Mouse (Mus musculus): ENCODE results near the gene Ssr2. TPM values are rescaled to one million over a fixed set of nuclear protein-coding genes. Genes with fewer than 3 reads are reported as not detected.

The Ssr2 gene
- polyA plus RNA-seq, 1 experiment from 2014 or later: 384 TPM

- no peaks in the 10 kb centered on the region for H3K27me3 ChIP-seq (replicated peaks; ENCODE audit: insufficient read depth, low read length)
- TF ChIP-seq EP300 (IDR thresholded peaks at IDR 0.05) (no peak), CTCF (IDR thresholded peaks at IDR 0.05) (no peak)
- ATAC-seq: no peak
- H3K9ac ChIP-seq (replicated peaks; ENCODE audit: low read depth): no peak overlapping the region
- no peaks in the 10 kb centered on the region for H3K9me3 ChIP-seq (ENCODE audit: low read length)
- H3K4me1 ChIP-seq (ENCODE audit: insufficient read depth, low read depth, low read length): peaks cover 15% of the 10 kb centered on the region; the same call in 1 of the 2 replicates
- H3K4me3 ChIP-seq (ENCODE audit: low read depth, low read length): no peak overlapping the region
- H3K36me3 ChIP-seq (ENCODE audit: insufficient read depth, low read length): no peaks in the 10 kb centered on the region
- 58% methylated on average over 3 of the region's 3 CpGs for WGBS
- DNase-seq (ENCODE audit: low spot score): no peak
- H3K4me2 ChIP-seq (replicated peaks; ENCODE audit: low read depth, low read length): no peak overlapping the region
- no peak overlapping the region for H3K27ac ChIP-seq (ENCODE audit: low read length)
Observed at GRCm38 (mm10) chr3:88535005-88535404, 40.7 kb upstream of the Ssr2 start.

GRCm38 (mm10) chr3:88535527-88535926 is 40.1 kb upstream of the Ssr2 start:
- H3K36me3 ChIP-seq (ENCODE audit: insufficient read depth, low read length): no peaks in the 10 kb centered on the region
- ATAC-seq (no peak), DNase-seq (ENCODE audit: low spot score) (no peak)
- H3K4me3 ChIP-seq (ENCODE audit: low read depth, low read length): no peak overlapping the region
- H3K27me3 ChIP-seq (replicated peaks; ENCODE audit: insufficient read depth, low read length): no peaks in the 10 kb centered on the region
- H3K4me2 ChIP-seq (replicated peaks; ENCODE audit: low read depth, low read length): no peak overlapping the region
- WGBS: 77% methylated on average over 4 of the region's 4 CpGs
- H3K9ac ChIP-seq (replicated peaks; ENCODE audit: low read depth): no peak overlapping the region
- TF ChIP-seq EP300 (IDR thresholded peaks at IDR 0.05): no peak
- TF ChIP-seq CTCF (IDR thresholded peaks at IDR 0.05): no peak
- no peak overlapping the region for H3K27ac ChIP-seq (ENCODE audit: low read length)
- H3K4me1 ChIP-seq (ENCODE audit: insufficient read depth, low read depth, low read length): peaks cover 15% of the 10 kb centered on the region; the same call in 1 of the 2 replicates
- H3K9me3 ChIP-seq (ENCODE audit: low read length): no peaks in the 10 kb centered on the region

GRCm38 (mm10) chr3:88536103-88536930 is 39.4 kb upstream of the Ssr2 start:
- Histone ChIP-seq H3K9ac (replicated peaks; ENCODE audit: low read depth) (peak overlapping the region; percentile 29), H3K4me3 (ENCODE audit: low read depth, low read length) (peak overlapping the region; percentile 52), H3K27me3 (replicated peaks; ENCODE audit: insufficient read depth, low read length) (no peaks in the 10 kb centered on the region), H3K4me2 (replicated peaks; ENCODE audit: low read depth, low read length) (peak overlapping the region; percentile 79), H3K27ac (ENCODE audit: low read length) (peak overlapping the region; percentile 61), H3K36me3 (ENCODE audit: insufficient read depth, low read length) (no peaks in the 10 kb centered on the region), H3K9me3 (ENCODE audit: low read length) (no peaks in the 10 kb centered on the region), H3K4me1 (ENCODE audit: insufficient read depth, low read depth, low read length) (peaks cover 15% of the 10 kb centered on the region; the same call in 1 of the 2 replicates)
- DNase-seq (ENCODE audit: low spot score): peak; percentile 92
- peak; percentile 83 for ATAC-seq
- TF ChIP-seq CTCF (IDR thresholded peaks at IDR 0.05) (peak; percentile 6; the same call in 1 of the 2 replicates), EP300 (IDR thresholded peaks at IDR 0.05) (no peak)
- 6% methylated on average over 61 of the region's 64 CpGs for WGBS

DNA sequence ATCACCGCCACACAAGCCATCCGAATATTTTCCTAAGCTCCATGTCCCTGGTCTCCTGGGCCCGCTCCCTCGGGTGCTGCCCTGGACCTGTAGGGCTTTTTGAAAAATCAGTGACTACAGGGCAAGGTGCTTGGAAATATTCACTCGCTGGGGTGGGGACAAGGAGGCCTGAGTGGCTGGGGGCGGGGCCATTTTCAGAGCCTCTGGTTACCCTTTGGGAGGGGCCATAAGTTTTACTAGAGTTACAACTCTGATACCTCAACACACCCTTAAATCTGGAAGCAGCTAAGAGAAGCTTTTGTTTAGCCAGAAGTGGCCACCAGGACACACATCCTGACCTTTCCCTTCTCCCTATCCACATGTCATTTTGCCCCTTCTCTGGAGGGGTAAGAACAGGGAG is 38.5 kb upstream of the Ssr2 start:
- WGBS: 58% methylated on average over 6 of the region's 6 CpGs
- H3K4me1 ChIP-seq (ENCODE audit: insufficient read depth, low read depth, low read length): peaks cover 15% of the 10 kb centered on the region; the same call in 1 of the 2 replicates

DNA sequence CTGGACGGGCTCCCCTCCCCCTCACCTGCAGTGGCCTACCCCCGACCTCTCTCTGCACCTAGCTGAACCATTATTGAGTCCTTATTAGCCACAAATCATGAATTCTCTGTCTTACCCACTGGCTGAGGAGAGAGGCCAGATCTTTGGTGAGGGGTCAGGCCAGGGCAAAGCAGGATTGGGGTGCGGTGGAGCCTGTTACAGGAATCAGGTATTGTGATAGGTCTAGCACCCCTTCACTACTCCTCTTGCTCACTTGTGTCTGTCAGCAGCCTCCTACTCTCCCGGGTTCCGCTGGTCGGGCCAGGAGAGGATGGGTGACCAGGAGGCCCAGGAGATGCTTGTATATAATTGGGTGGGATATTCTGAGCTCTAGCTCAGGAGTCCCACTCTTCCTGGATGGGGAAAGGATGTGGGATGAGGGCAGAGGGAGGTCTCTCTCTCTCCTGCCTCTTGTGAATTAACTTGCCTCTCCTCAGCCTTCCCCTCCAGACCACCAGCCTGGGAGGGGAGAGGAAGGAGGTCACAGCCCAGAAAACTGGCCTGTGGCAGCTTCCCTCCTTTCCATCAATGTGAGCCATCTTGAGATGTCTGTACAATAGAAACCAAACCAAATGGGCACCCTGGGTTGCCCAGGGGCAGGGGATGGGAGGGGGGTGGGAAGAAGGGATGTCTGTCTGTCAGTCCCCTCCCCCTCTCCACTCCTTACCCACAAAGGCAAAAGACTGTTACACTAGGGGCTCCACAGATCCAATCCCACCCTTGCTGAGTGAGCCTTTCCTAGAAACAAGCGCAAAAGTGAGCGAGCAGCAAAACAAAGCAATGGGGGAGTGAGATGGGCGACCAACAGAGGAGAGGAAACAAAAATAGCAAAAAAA is 37.2 kb upstream of the Ssr2 start:
- WGBS: 68% methylated on average over 9 of the region's 9 CpGs
- H3K4me1 ChIP-seq (ENCODE audit: insufficient read depth, low read depth, low read length): peaks cover 15% of the 10 kb centered on the region; the same call in 1 of the 2 replicates
- H3K36me3 ChIP-seq (ENCODE audit: insufficient read depth, low read length): no peaks in the 10 kb centered on the region
- H3K27ac ChIP-seq (ENCODE audit: low read length): no peak overlapping the region
- no peak overlapping the region for H3K4me2 ChIP-seq (replicated peaks; ENCODE audit: low read depth, low read length)
- TF ChIP-seq CTCF (IDR thresholded peaks at IDR 0.05) (no peak), EP300 (IDR thresholded peaks at IDR 0.05) (no peak)
- H3K9me3 ChIP-seq (ENCODE audit: low read length): no peaks in the 10 kb centered on the region
- ATAC-seq: no peak
- DNase-seq (ENCODE audit: low spot score): no peak
- no peak overlapping the region for H3K9ac ChIP-seq (replicated peaks; ENCODE audit: low read depth)
- no peaks in the 10 kb centered on the region for H3K27me3 ChIP-seq (replicated peaks; ENCODE audit: insufficient read depth, low read length)
- H3K4me3 ChIP-seq (ENCODE audit: low read depth, low read length): no peak overlapping the region

More for the DNA sequence above, 38.5 kb upstream of the Ssr2 start:
- TF ChIP-seq CTCF (IDR thresholded peaks at IDR 0.05) (no peak), EP300 (IDR thresholded peaks at IDR 0.05) (no peak)
- H3K4me2 ChIP-seq (replicated peaks; ENCODE audit: low read depth, low read length): peak overlapping the region; percentile 79
- DNase-seq (ENCODE audit: low spot score) (no peak), ATAC-seq (peak; percentile 16)
- H3K9me3 ChIP-seq (ENCODE audit: low read length): no peaks in the 10 kb centered on the region
- peak overlapping the region; percentile 61; the same call in 1 of the 2 replicates for H3K27ac ChIP-seq (ENCODE audit: low read length)
- no peaks in the 10 kb centered on the region for H3K27me3 ChIP-seq (replicated peaks; ENCODE audit: insufficient read depth, low read length)
- H3K4me3 ChIP-seq (ENCODE audit: low read depth, low read length): peak overlapping the region; percentile 52
- H3K9ac ChIP-seq (replicated peaks; ENCODE audit: low read depth): peak overlapping the region; percentile 29; the same call in 1 of the 2 replicates
- no peaks in the 10 kb centered on the region for H3K36me3 ChIP-seq (ENCODE audit: insufficient read depth, low read length)

GRCm38 (mm10) chr3:88539397-88539796 is 36.3 kb upstream of the Ssr2 start:
- Histone ChIP-seq H3K9me3 (ENCODE audit: low read length) (no peaks in the 10 kb centered on the region), H3K4me1 (ENCODE audit: insufficient read depth, low read depth, low read length) (peaks cover 12% of the 10 kb centered on the region; the same call in 1 of the 2 replicates), H3K9ac (replicated peaks; ENCODE audit: low read depth) (no peak overlapping the region), H3K4me2 (replicated peaks; ENCODE audit: low read depth, low read length) (no peak overlapping the region), H3K4me3 (ENCODE audit: low read depth, low read length) (no peak overlapping the region), H3K27me3 (replicated peaks; ENCODE audit: insufficient read depth, low read length) (no peaks in the 10 kb centered on the region), H3K36me3 (ENCODE audit: insufficient read depth, low read length) (no peaks in the 10 kb centered on the region), H3K27ac (ENCODE audit: low read length) (no peak overlapping the region)
- 33% methylated on average over 3 of the region's 3 CpGs for WGBS
- ATAC-seq (no peak), DNase-seq (ENCODE audit: low spot score) (peak; percentile 4)
- no peak for TF ChIP-seq CTCF (IDR thresholded peaks at IDR 0.05)
- TF ChIP-seq EP300 (IDR thresholded peaks at IDR 0.05): no peak

Measured in lung, postnatal 0 days (tissue).